Mouse (Mus musculus) intestine, embryonic 15.5 days (tissue): ENCODE measurements around the gene Trappc3l. TPM values are rescaled to one million over a fixed set of nuclear protein-coding genes. Genes with fewer than 3 reads are reported as not detected.
A peak's percentile ranks its signal among the peaks of the same experiment; 100 is the strongest.

ENCODE experiments used
- ATAC-seq: fragments of 200-750 bp; cut with Nextera tagmentation; 2 replicates; pipeline ENCODE4 v1.8.0; 2017; ENCODE audit warnings: moderate TSS enrichment, moderate library complexity
- H3K27ac ChIP-seq: fragments of 300-500 bp; sonication (generic); 2 replicates; pipeline ENCODE4 v1.5.1; 2015; ENCODE audit warnings: mild to moderate bottlenecking, inconsistent platforms
- H3K27me3 ChIP-seq: fragments of 300-500 bp; sonication (generic); replicated peaks from 2 replicates; pipeline ENCODE4 v1.6.1; 2015; ENCODE audit warnings: inconsistent platforms
- H3K36me3 ChIP-seq: fragments of 300-500 bp; sonication (generic); 2 replicates; pipeline ENCODE4 v1.6.1; 2015; ENCODE audit warnings: inconsistent platforms
- H3K4me1 ChIP-seq: fragments of 300-500 bp; sonication (generic); replicated peaks from 2 replicates; pipeline ENCODE4 v1.6.1; 2015; ENCODE audit warnings: inconsistent platforms
- H3K4me2 ChIP-seq: fragments of 300-500 bp; sonication (generic); replicated peaks from 2 replicates; pipeline ENCODE4 v1.6.1; 2015; ENCODE audit warnings: mild to moderate bottlenecking, inconsistent platforms
- H3K4me3 ChIP-seq: fragments of 300-500 bp; sonication (generic); replicated peaks from 2 replicates; pipeline ENCODE4 v1.5.1; 2015; ENCODE audit warnings: inconsistent platforms
- H3K9ac ChIP-seq: fragments of 300-500 bp; sonication (generic); 2 replicates; pipeline ENCODE4 v1.6.1; 2015; ENCODE audit warnings: inconsistent platforms
- H3K9me3 ChIP-seq: fragments of 300-500 bp; sonication (generic); 2 replicates; pipeline ENCODE4 v1.6.1; 2016; ENCODE audit warnings: inconsistent platforms
- WGBS: fragments of 180-500 bp; shearing (Covaris S2); methylation state at CpG from one replicate; pipeline ENCODE4 v1.1.7; 2015; 5-methylcytosine and 5-hydroxymethylcytosine counted together
- polyA plus RNA-seq: library from polyadenylated mRNA; unstranded; fragments of >200 nt; fragmentation: Nextera tagmentation; extraction: Ambion mirVana; gene quantifications from 2 replicates; pipeline ENCODE4 v1.2.1, GENCODE M21; 2015

Trappc3l gene
- polyA plus RNA-seq, 1 experiment from 2014 or later = not detected

DNA sequence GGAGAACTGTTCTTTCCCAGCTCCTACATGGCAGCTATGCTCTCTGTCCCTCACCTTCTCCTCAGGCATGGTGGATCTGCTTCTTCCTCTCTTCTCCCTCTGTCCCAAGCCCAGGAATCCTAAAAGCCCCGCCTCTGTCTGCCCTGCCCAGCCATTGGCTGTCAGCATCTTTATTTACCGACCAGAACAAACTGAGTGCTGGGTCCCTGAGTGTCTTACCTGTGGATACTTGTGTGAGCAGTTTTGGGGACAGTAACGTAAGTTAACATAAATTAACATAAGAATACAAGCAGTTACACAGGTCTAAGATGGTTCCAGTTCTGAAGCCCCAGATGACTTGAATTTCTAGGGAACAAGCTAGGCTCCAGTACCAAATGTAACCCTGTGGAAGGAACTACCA is 29.2 kb downstream of the Trappc3l start:
- WGBS = 54% methylated on average over 3 of the region's 3 CpGs
- no peaks in the 10 kb centered on the region for H3K36me3 ChIP-seq
- H3K27me3 ChIP-seq = no peaks in the 10 kb centered on the region
- H3K27ac ChIP-seq = no peak overlapping the region
- no peak overlapping the region for H3K9ac ChIP-seq
- no peak for ATAC-seq
- H3K4me1 ChIP-seq = no peaks in the 10 kb centered on the region
- no peaks in the 10 kb centered on the region for H3K9me3 ChIP-seq
- no peak overlapping the region for H3K4me3 ChIP-seq
- H3K4me2 ChIP-seq = no peak overlapping the region

DNA sequence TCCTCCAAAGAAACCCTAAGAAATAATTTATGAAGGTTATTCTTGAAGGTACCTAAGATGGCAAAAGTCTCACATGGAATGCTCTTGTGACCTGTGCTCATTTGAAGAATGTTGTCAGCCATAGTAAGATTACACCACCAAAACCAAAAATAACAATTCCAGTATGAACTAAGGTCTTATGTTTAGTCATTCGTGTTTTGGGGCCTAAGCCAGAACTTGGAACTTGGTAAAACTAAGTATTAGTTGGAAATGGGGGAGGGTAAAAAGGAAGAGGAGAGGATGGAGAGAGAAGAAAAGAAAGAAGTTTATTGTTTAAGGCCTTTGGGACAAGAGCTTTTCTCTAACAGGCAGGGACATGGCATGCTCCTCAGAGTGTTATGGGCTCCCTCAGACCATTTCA is 32.2 kb downstream of the Trappc3l start:
- WGBS = 81% methylated on average over 1 of the region's 1 CpGs
- Histone ChIP-seq H3K27me3 (no peaks in the 10 kb centered on the region), H3K9ac (no peak overlapping the region), H3K36me3 (no peaks in the 10 kb centered on the region), H3K27ac (no peak overlapping the region), H3K9me3 (no peaks in the 10 kb centered on the region), H3K4me1 (no peaks in the 10 kb centered on the region), H3K4me3 (no peak overlapping the region), H3K4me2 (no peak overlapping the region)
- no peak for ATAC-seq

DNA sequence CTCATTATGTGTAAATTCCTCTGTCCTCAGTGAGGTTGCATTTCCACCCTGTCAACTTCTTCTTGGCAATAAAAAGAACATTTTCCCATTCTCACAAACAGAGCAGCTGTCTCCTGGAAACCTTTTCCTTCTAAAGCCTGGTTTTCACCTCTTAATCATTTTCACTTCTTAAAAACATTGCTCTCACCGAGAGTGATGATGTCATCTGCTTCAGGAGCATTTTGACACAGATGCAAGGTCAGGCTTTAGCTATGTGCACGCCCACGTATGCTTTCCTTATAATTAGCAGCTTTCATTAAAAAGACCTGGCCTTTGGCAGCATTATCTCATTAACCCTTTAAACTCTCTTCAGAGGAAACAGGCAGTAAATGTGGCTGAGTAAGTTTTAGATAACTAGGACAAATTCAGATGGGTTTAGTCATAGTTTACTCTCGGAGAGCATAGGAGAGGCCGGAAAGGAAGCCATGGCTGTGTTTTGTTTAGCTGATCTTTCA is 33.6 kb downstream of the Trappc3l start:
- ATAC-seq = no peak
- H3K4me3 ChIP-seq = no peak overlapping the region
- no peak overlapping the region for H3K9ac ChIP-seq
- no peaks in the 10 kb centered on the region for H3K9me3 ChIP-seq
- no peak overlapping the region for H3K4me2 ChIP-seq
- WGBS = 21% methylated on average over 5 of the region's 5 CpGs
- H3K27me3 ChIP-seq = no peaks in the 10 kb centered on the region
- no peaks in the 10 kb centered on the region for H3K36me3 ChIP-seq
- H3K4me1 ChIP-seq = no peaks in the 10 kb centered on the region
- no peak overlapping the region for H3K27ac ChIP-seq

DNA sequence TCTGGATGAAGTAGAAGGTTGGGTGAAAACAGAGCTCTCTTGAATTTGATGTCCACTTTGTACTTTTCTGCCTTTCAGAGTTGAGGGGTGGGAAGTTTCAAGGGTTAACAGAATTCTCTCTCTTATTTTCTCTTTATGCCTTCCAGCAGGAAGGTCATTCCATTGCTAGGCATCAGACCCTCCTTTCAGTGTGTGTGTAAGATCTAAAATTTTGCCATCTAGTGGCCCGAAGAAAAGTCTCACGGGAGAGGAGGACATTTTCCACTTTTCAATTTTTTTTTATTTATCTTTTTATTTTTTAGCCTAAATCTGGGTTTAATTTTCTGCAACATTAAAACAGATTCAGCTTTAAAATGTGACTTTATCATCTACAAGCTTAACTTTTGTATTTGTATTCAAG is 34.3 kb downstream of the Trappc3l start:
- H3K9me3 ChIP-seq = no peaks in the 10 kb centered on the region
- no peak overlapping the region for H3K4me3 ChIP-seq
- WGBS = 56% methylated on average over 2 of the region's 2 CpGs
- no peak for ATAC-seq
- H3K36me3 ChIP-seq = no peaks in the 10 kb centered on the region
- H3K9ac ChIP-seq = no peak overlapping the region
- H3K4me2 ChIP-seq = no peak overlapping the region
- H3K4me1 ChIP-seq = no peaks in the 10 kb centered on the region
- no peaks in the 10 kb centered on the region for H3K27me3 ChIP-seq
- H3K27ac ChIP-seq = no peak overlapping the region

DNA sequence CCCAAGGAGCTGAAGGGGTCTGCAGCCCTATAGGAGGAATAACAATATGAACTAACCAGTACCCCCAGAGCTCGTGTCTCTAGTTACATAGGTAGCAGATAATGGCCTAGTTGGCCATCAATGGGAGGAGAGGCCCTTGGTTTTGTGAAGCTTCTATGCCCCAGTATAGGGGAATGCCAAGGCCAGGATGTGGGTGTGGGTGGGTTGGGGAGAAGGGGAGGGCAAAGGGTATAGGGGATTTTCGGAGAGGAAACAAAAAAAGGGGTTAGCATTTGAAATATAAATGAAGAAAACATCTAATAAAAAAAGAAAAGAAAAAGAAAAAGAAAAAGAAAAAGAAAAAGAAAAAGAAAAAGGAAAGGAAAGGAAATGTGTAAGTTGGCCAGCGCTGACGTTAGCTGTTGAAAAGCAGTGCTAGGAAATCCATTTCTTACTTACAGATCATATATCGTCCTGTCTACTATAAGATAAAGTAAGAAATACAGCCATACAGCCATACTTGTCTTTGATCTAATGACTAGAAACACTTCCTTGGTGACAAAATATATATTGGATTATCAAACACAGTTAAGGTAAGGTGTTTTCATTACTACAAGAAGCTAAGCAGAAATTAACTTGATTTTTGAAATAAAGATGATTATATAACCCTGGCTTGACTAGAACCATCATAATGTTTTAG is 37.3 kb downstream of the Trappc3l start:
- Histone ChIP-seq H3K27me3 (no peaks in the 10 kb centered on the region), H3K9me3 (no peaks in the 10 kb centered on the region), H3K4me1 (no peaks in the 10 kb centered on the region), H3K4me2 (no peak overlapping the region), H3K36me3 (no peaks in the 10 kb centered on the region), H3K27ac (no peak overlapping the region), H3K9ac (no peak overlapping the region), H3K4me3 (no peak overlapping the region)
- WGBS = 83% methylated on average over 5 of the region's 5 CpGs
- ATAC-seq = no peak

DNA sequence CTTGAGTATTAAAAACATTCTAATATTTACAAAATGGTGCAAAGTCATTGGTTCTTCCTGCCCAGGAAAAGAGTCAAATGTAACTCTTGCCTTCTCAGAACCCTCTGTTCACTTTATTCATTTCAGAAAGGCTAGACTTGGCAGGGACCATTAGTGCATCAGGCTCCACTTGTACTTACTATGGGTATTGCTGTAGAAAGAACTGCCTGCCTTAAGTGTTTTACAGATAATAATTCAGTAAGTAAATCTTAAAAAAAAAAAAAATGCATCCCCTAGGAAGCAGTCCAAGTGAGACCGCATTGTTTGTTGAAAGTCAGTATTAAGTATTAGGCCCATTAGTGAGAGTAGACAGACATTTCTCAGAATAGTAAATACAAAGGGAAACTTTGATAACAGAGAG is 49.1 kb downstream of the Trappc3l start:
- Histone ChIP-seq H3K27ac (no peak overlapping the region), H3K27me3 (no peaks in the 10 kb centered on the region), H3K9ac (no peak overlapping the region), H3K4me3 (no peak overlapping the region), H3K36me3 (no peaks in the 10 kb centered on the region), H3K9me3 (no peaks in the 10 kb centered on the region), H3K4me2 (no peak overlapping the region), H3K4me1 (no peaks in the 10 kb centered on the region)
- WGBS = 87% methylated on average over 1 of the region's 1 CpGs
- ATAC-seq = no peak

DNA sequence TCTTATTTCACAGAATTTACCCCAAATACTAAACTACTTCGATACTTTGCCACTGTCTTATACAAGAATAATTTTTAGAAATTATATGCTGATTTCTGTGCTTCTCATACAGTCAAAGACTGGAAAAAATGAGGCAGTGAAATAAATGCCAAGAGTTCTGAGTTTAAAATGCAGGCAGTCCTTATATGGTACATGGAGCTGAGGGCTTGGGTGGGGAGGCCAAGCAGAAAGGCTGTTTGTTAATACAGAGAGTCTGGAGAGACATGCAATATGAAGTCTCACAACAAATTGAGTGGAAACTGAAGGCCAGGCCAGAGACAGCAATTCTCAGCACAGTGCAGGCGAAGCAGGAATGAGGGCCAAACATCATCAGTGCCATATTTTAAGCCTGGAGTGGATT is 51.1 kb downstream of the Trappc3l start:
- Histone ChIP-seq H3K27ac (no peak overlapping the region), H3K4me3 (no peak overlapping the region), H3K36me3 (no peaks in the 10 kb centered on the region), H3K4me2 (no peak overlapping the region), H3K4me1 (no peaks in the 10 kb centered on the region), H3K27me3 (no peaks in the 10 kb centered on the region), H3K9ac (no peak overlapping the region), H3K9me3 (no peaks in the 10 kb centered on the region)
- 79% methylated on average over 2 of the region's 2 CpGs for WGBS
- no peak for ATAC-seq

DNA sequence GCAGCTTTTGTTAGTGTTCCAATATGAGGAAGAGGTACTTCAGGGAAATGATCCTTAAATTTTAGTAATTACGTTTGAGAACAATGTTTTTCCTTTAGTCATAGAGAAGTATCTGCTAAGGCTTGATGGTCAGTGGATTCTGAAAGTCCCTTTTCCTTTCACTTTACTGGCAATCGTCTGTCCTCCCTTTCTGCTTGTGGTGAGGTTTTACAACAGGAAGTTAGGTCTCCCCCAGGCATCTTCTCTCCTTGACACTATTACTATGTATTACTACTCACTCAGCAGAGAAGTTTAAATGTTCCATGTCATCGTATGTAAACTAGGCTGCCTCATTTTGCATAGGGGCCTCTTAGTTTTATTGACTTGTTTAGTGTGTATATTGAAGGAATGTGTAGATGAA is 52.1 kb downstream of the Trappc3l start:
- Histone ChIP-seq H3K9me3 (no peaks in the 10 kb centered on the region), H3K9ac (no peak overlapping the region), H3K27me3 (no peaks in the 10 kb centered on the region), H3K4me1 (no peaks in the 10 kb centered on the region), H3K4me2 (no peak overlapping the region), H3K4me3 (no peak overlapping the region), H3K36me3 (no peaks in the 10 kb centered on the region), H3K27ac (no peak overlapping the region)
- 58% methylated on average over 3 of the region's 3 CpGs for WGBS
- ATAC-seq = no peak

DNA sequence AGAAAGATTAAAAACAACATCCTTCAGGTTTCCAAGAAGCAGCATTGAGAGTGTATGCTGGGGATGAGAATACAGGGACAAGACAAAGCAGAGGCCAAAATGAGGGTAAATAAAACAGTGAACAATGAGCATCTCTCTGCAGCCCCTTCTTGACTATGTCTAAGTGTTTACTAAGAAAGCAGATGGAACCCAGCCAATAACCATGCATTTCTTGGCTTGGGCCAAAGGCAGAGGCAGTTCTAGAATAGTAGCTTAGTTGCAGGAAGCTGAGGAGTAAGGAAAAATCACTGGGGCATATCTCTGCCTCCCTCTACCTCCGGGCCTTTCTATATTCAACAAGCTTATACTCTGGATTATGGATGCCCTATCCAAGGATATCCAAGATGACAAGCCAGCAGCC is 53.1 kb downstream of the Trappc3l start:
- ATAC-seq = no peak
- Histone ChIP-seq H3K27me3 (no peaks in the 10 kb centered on the region), H3K4me1 (no peaks in the 10 kb centered on the region), H3K36me3 (no peaks in the 10 kb centered on the region), H3K4me2 (no peak overlapping the region), H3K9me3 (no peaks in the 10 kb centered on the region), H3K27ac (no peak overlapping the region), H3K9ac (no peak overlapping the region), H3K4me3 (no peak overlapping the region)
- WGBS = 75% methylated on average over 1 of the region's 1 CpGs

DNA sequence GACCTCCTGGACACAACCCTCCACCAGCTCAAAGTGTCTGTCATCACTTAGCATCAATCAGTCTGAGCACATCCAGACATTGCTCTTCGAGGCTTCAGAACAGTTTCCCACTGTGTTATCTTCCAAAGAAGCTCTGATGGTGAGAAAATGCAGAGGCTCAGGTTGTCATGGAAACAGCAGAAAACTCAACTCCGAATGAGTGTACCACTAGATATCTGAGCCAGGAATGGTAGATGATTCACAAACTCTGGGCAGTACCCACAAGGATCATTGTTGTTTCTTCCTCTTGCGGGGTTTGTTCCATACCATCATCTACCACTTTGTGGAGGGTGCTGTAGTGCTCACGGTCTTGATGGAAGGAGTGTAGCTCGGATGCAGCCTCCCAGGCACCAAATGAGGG is 54.5 kb downstream of the Trappc3l start:
- Histone ChIP-seq H3K4me1 (no peaks in the 10 kb centered on the region), H3K27me3 (no peaks in the 10 kb centered on the region), H3K4me2 (no peak overlapping the region), H3K9ac (no peak overlapping the region), H3K27ac (no peak overlapping the region), H3K36me3 (no peaks in the 10 kb centered on the region), H3K4me3 (no peak overlapping the region), H3K9me3 (no peaks in the 10 kb centered on the region)
- no peak for ATAC-seq
- 52% methylated on average over 5 of the region's 5 CpGs for WGBS

DNA sequence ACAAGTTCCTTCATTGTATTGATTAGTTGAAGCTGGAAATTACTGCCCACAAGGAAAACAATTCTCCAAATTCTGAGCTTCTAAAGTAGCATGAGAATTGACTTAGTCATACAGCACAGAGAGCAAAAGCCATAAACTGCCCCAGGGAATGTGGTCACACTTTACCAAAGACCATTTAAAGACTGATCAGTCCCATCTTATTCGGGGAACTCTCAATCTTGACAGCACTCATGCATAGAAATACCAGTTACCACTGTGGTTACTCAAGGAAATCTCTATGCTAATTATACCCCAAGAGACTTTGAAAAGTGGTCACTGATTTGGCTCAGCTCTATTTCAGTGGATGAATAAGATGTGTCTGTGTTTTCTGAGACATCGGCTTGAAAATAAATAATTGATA is 57.8 kb downstream of the Trappc3l start:
- ATAC-seq = no peak
- 83% methylated on average over 2 of the region's 2 CpGs for WGBS
- no peak overlapping the region for H3K27ac ChIP-seq
- no peaks in the 10 kb centered on the region for H3K4me1 ChIP-seq
- no peaks in the 10 kb centered on the region for H3K27me3 ChIP-seq
- H3K4me3 ChIP-seq = no peak overlapping the region
- H3K4me2 ChIP-seq = no peak overlapping the region
- no peaks in the 10 kb centered on the region for H3K36me3 ChIP-seq
- H3K9me3 ChIP-seq = no peaks in the 10 kb centered on the region
- H3K9ac ChIP-seq = no peak overlapping the region

DNA sequence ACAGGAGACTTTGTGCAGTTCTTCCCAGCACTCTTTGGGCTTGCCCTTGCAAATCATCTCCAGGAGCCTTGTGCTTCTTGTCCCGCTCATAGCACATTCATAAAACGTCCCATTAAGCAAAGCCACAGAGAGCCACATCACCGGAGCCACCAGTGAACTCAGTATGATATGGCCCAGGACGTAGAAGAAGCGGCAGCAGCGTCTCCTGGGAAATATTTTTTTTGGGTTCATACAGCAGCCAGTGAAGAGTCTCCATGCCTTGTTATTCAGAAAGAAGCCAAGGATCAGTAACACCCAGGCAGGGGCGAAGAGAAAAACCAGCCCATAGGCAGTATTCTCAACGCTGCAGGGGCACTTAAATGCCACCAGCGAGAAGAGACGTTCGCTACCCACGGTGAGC is 58.6 kb downstream of the Trappc3l start:
- no peaks in the 10 kb centered on the region for H3K4me1 ChIP-seq
- ATAC-seq = no peak; the same call in 1 of the 2 replicates
- no peaks in the 10 kb centered on the region for H3K36me3 ChIP-seq
- H3K9me3 ChIP-seq = no peaks in the 10 kb centered on the region
- H3K27me3 ChIP-seq = no peaks in the 10 kb centered on the region
- H3K27ac ChIP-seq = no peak overlapping the region
- 0 out of 2 replicates have a peak overlapping the region, but pooled peaks have one; percentile 12 for H3K4me3 ChIP-seq
- H3K9ac ChIP-seq = no peak overlapping the region
- WGBS = 67% methylated on average over 12 of the region's 12 CpGs
- peak overlapping the region; percentile 47 for H3K4me2 ChIP-seq

DNA sequence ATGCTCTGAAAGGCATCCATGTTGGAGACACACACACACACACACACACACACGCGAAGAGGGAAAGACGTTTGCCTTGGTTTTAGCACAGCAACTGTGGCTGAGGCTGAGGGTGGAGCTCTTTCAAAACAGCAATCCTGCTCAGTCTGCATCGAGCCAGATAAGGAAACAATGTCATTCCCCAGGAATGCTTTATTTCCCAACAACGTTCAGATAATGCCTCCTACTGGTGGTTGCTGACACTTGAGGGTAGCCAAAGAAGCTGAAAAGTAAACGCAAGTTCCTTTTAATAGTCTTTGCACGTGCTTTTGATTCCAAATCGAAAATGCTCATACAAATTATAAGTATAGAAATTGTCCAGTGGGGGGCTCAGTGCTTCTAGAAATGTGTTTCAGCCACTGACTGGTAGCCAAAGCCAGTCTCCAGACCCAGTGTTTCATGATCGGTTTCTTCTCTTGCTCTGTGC is 59.1 kb downstream of the Trappc3l start, which contains the start of gene Calhm5:
Gene Calhm5, minus strand, starts transcription at position 102 of the 466 bp plus-strand sequence.
- H3K36me3 ChIP-seq = no peaks in the 10 kb centered on the region
- WGBS = 13% methylated on average over 9 of the region's 9 CpGs
- H3K4me2 ChIP-seq = peak within 1 kb of the TSS; percentile 47
- peak; percentile 94 for ATAC-seq
- no peaks in the 10 kb centered on the region for H3K27me3 ChIP-seq
- H3K9me3 ChIP-seq = no peaks in the 10 kb centered on the region
- no peak within 1 kb of the TSS for H3K27ac ChIP-seq
- H3K9ac ChIP-seq = no peak within 1 kb of the TSS
- H3K4me1 ChIP-seq = no peaks in the 10 kb centered on the region
- H3K4me3 ChIP-seq = peak within 1 kb of the TSS; percentile 12; the same call in 1 of the 2 replicates
